8 mouse cellular contexts compared by ENCODE assay signal in genomic region chr12:99215521-99216255, GRCm38 (mm10).
DNase-seq lines count a peak whose midpoint lies in the region; ATAC-seq lines count a peak whose summit lies in the region.

No protein-coding gene starts in this region.

- no peak overlapping the region for H3K4me3 ChIP-seq in heart, embryonic 15.5 days

- peak overlapping the region; percentile 83 for H3K27ac ChIP-seq in heart, embryonic 15.5 days

- H3K4me2 ChIP-seq in heart, embryonic 15.5 days, result peak overlapping the region; percentile 27; the same call in 1 of the 2 replicates

- H3K9me3 ChIP-seq in heart, embryonic 15.5 days (replicated peaks), result no peaks in the 10 kb centered on the region

- peak; percentile 53; the same call in 1 of the 2 replicates for ATAC-seq in heart, embryonic 15.5 days (replicated peaks; ENCODE audit: insufficient number of reproducible peaks, insufficient read depth, low FRiP score, low read depth)

- no peaks in the 10 kb centered on the region for H3K27me3 ChIP-seq in heart, embryonic 15.5 days

- 0 out of 2 replicates have a peak overlapping the region, but pooled peaks have one; percentile 9 for H3K9ac ChIP-seq in heart, embryonic 15.5 days

- peak; percentile 68 for DNase-seq in gastrocnemius, adult 18-20 months (ENCODE audit: low spot score)
- no peak for DNase-seq in gastrocnemius, postnatal 4 days (ENCODE audit: low spot score in 2 of 2)
- peak; percentile 89 for DNase-seq in cerebellum, adult 8-10 months
- peak; percentile 28 to 48 for DNase-seq in kidney, postnatal 4 days
- no peak for DNase-seq in right cerebral cortex, postnatal 25 days
- DNase-seq in layer of hippocampus, adult 8-10 months (ENCODE audit: low spot score in 2 of 2), result no peak
- no peak for DNase-seq in left cerebral cortex, adult 8-10 months (ENCODE audit: low spot score in 2 of 2)

- H3K4me1 ChIP-seq in heart, embryonic 15.5 days (replicated peaks), result peaks cover 68% of the 10 kb centered on the region

- H3K36me3 ChIP-seq in heart, embryonic 15.5 days, result no peaks in the 10 kb centered on the region

- 66% methylated on average over 11 of the region's 11 CpGs for WGBS in heart, embryonic 15.5 days

Comparison
In these comparisons a context has a peak if more than half of its experiments do, and no peak if none do; other contexts are left out.
1. DNase-seq: peak in gastrocnemius, adult 18-20 months (single experiment), cerebellum, adult 8-10 months (single experiment) and kidney, postnatal 4 days (2 of 2); none in gastrocnemius, postnatal 4 days (0 of 2), right cerebral cortex, postnatal 25 days (single experiment), layer of hippocampus, adult 8-10 months (0 of 2) and left cerebral cortex, adult 8-10 months (0 of 2).